Mouse (Mus musculus) brain, adult 2 months (tissue): Measurements from ENCODE around the gene Sct.

ENCODE experiments used
- DNase-seq: peaks from one replicate; pipeline ENCODE4 v3.0.0; 2011; ENCODE audit warnings: low read depth, low spot score

The Sct gene

GRCm38 (mm10) chr7:141230570-141230969 lies 48.4 kb downstream of the Sct start:
- no peak for DNase-seq

GRCm38 (mm10) chr7:141229702-141230101 lies 49.2 kb downstream of the Sct start:
- DNase-seq: no peak
